Mouse (Mus musculus) cerebellum, postnatal 10 days (tissue): ENCODE results near the gene Rnf135.
"Not testable (repeated sequence)": the region's sequence is repeated elsewhere in the genome, so short reads cannot be mapped to it uniquely, and the experiment has no call there.

Experiments used
- DNase-seq, 2 experiments: peaks; one replicate each; pipeline ENCODE4 v3.0.0; 2021; ENCODE audit warnings: mixed read lengths in 2 of 2

The Rnf135 gene

GRCm38 (mm10) chr11:80163362-80164116 is 20.1 kb upstream of the Rnf135 start:
- DNase-seq: no peak

GRCm38 (mm10) chr11:80164224-80164623 is 19.4 kb upstream of the Rnf135 start:
- DNase-seq: no peak

GRCm38 (mm10) chr11:80168121-80168520 is 15.5 kb upstream of the Rnf135 start:
- DNase-seq: no peak

- no peak for DNase-seq
Observed at GRCm38 (mm10) chr11:80168611-80169249, 14.9 kb upstream of the Rnf135 start.

GRCm38 (mm10) chr11:80169629-80170028 is 14.0 kb upstream of the Rnf135 start:
- DNase-seq: no peak

DNA sequence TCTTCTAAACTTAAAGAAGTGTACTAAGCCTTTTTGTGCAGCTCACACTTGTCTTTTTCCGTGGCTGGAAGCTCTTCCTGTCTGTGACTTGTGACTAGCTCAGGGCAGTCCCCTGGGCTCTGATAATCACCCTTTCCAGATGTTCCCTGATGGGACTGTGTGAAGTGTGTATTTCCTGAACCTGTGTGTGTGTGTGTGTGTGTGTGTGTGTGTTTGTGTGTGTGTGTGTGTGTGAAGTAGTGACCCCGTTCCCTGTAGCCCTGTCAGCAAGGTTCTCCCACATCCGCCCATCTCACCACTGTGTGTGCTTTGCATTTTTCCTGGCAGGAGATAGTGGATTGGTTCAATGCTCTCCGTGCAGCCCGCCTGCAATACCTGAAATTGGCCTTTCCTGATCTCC is 13.3 kb upstream of the Rnf135 start:
- DNase-seq: no peak

- no peak for DNase-seq
Observed at GRCm38 (mm10) chr11:80171884-80172283, 11.8 kb upstream of the Rnf135 start.

- DNase-seq: no peak
Observed at GRCm38 (mm10) chr11:80173963-80174670, 9.5 kb upstream of the Rnf135 start.

- DNase-seq: peak in 1 of 2 experiments; percentile 34
Observed at GRCm38 (mm10) chr11:80176911-80177895, 6.4 kb upstream of the Rnf135 start.

DNA sequence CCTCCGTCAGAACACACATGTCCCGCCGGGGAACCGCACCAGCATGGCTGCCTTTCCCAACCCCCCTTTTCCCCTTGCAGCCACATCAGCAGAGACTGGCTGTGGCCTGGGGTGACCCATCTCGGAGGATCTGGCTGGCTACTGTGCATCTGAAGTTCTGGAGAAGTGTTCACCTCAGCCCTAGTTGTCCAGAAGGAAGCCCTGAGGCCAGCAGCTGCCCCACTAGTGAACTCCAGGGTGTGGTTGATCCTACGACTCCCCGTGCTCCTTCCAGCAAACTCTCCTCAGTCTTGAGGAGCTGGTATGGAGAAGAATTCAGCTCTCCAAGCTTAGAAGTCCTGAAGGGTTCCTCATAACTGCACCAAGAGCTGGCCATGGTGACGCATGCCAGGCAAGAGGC is 5.3 kb upstream of the Rnf135 start:
- DNase-seq: no peak

GRCm38 (mm10) chr11:80181021-80181749 is 2.5 kb upstream of the Rnf135 start:
- peak; percentile 22 to 23 for DNase-seq

- DNase-seq: not testable (repeated sequence)
Observed at GRCm38 (mm10) chr11:80183054-80183704, 472 bp upstream of the Rnf135 start.

GRCm38 (mm10) chr11:80184531-80185071 is 950 bp downstream of the Rnf135 start:
- DNase-seq: no peak

DNA sequence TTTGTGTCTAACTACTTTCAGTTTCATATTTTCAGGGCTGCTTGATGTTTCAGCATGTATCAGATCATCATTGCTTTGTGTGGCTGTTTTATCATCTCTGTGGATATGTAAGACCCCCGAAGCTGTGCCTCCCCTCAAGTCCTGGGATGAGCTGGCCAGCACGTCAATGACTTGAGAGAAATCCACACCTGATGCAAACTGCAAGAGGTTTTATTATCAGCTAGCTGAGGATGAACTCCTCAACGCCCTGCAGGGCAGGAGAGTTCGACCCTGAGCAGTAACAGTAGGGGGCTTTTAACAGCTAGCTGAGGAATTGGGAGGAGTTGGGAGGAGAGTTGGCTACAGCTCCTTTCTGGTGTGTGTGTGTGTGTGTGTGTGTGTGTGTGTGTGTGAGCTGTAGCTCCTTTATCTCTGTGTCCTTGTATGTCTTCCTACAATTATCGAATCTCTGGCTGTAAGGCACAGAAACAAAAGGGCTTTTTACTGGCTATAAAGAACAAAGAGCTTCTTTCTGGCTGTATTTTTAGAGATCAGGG is 1.9 kb downstream of the Rnf135 start:
- not testable (repeated sequence) for DNase-seq

DNA sequence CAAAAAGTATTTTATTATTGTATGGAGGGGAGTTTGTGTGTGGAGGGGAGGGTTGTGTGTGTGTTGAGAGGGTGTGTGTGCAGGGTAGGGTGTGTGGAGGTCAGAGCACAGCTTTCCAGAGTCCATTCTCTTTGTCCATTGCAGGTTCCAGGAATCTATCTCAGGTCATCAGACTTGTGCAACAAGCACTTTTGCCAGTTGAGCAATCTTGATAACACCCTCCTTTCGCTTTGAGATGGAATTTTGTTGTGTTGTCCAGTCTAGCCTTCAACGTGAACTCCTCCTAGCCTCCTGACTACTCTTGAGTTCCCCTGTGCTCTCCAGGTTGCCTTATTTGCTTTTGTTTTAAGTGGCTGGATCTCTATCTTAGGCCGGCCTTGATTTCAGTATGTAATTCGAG is 6.6 kb downstream of the Rnf135 start:
- DNase-seq: no peak

DNA sequence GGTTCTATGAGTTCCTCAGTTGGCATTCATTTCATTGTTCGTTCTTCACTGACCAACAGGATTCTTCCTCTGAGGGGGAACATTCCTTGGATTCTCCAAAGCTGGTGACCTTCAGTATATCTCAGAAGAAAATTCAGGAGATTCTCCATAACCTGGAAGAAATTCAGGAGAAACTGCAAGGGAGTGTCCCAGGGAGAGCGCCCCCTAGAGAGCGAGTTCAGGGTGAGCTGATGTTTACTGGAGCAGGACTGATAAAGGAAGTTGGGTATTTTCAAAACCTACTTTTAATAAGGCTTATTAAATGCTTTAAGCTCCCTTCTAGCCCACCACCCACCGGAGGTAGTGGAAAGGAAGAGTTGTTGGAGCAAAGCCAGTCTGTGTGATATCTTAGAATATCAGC is 10.2 kb downstream of the Rnf135 start:
- DNase-seq: no peak

GRCm38 (mm10) chr11:80196351-80196750 is 12.7 kb downstream of the Rnf135 start:
- DNase-seq: no peak

GRCm38 (mm10) chr11:80199316-80199715 is 15.7 kb downstream of the Rnf135 start:
- no peak for DNase-seq

DNA sequence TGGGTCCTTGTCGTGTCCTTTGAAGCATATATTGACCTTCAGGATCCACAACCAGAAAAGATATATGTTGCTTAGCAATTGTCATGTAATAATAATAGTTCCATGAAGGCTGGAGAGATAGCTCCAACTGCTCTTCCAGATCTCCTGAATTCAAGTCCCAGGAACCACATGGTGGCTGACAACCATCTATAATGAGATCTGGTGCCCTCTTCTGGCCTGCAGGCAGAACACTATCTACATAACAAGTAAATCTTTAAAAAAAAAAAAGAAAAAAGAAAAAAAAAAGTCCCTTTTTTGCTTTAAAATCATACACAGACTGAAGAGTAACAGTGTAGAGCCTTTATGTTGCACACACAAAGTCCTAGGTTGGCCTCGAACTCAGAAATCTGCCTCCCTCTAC is 16.1 kb downstream of the Rnf135 start:
- DNase-seq: no peak

DNA sequence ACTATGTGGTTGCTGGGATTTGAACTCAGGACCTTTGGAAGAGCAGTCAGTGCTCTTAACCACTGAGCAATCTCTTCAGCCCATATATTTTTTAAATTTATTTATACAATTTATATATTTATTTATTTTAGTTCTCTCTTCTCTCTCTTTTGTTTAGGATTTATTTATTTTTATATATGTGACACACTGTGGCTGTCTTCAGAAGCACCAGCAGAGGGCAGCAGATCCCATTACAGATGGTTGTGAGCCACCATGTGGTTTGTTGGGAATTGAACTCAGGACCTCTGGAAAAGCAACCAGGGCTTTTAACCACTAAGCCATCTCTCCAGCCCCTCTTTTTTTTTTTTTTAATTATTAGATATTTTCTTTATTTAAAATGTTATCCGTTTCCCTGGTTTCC is 16.7 kb downstream of the Rnf135 start:
- peak; percentile 24 to 32 for DNase-seq

DNA sequence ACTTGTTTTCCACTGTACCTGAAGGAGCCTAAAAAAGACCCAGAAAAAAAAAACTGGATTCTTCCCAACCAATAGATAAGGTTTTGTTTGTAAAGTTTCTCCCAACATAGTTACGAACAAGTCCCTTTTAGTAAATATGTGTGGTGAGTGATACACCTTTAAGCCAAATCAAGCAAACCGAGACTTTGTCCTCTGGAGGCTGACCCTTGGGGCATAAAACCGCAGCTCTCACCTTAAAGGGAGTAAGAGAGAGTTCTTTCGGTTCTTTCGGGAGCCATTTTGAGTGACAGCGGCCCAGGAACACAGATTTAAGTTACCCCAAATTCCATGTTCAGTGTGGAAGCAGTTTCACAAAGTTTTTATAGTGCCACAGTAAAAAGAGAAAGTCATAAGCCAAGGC is 18.6 kb downstream of the Rnf135 start:
- DNase-seq: no peak
